Mouse (Mus musculus): ENCODE results near the gene Ctnnd2.

GRCm38 (mm10) chr15:30145413-30145812, 27.0 kb upstream of the Ctnnd2 start:
- TF ChIP-seq CTCF (IDR thresholded peaks at IDR 0.05; ENCODE audit: borderline replicate concordance, insufficient read depth, low read depth, low read length) = no peak
- TF ChIP-seq POLR2A (IDR thresholded peaks at IDR 0.05; ENCODE audit: borderline replicate concordance, insufficient read depth, low read length) = no peak

All from cerebellum, adult 2 months (tissue).